Mouse (Mus musculus): Measurements from ENCODE around the gene Farp1. TPM values are rescaled to one million over a fixed set of nuclear protein-coding genes. Genes with fewer than 3 reads are reported as not detected.

Gene Farp1
- total RNA-seq, 1 experiment from 2014 or later: 0.38 TPM

- no peak for ATAC-seq (replicated peaks; ENCODE audit: insufficient number of reproducible peaks, low FRiP score, low TSS enrichment, poor library complexity, severe bottlenecking)
These were observed 64.1 kb downstream of the Farp1 start for GRCm38 (mm10) chr14:121099120-121099519.

DNA sequence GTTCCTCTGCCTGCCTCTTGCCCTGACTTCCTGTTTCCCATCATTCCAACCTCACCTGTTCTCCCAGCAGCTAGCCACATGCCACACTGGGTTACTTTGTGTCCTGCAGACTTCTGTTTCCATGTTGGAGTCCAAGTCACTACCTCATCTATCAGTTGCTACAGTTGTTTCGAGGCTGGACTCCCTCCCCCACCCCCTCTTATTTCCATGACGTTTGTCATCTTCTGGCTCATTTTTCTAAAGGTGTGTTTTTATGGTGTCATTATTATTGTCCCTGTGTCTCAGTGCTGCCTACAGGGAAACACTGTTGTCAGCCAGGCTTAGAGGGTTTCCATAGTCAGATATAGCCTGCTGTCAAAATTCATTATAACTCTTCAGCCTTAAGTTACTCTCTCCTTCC lies 64.9 kb downstream of the Farp1 start:
- ATAC-seq (replicated peaks; ENCODE audit: insufficient number of reproducible peaks, low FRiP score, low TSS enrichment, poor library complexity, severe bottlenecking): no peak

- no peak for ATAC-seq (replicated peaks; ENCODE audit: insufficient number of reproducible peaks, low FRiP score, low TSS enrichment, poor library complexity, severe bottlenecking)
These were observed 65.8 kb downstream of the Farp1 start for GRCm38 (mm10) chr14:121100829-121101228.

GRCm38 (mm10) chr14:121101531-121101930 lies 66.5 kb downstream of the Farp1 start:
- no peak for ATAC-seq (replicated peaks; ENCODE audit: insufficient number of reproducible peaks, low FRiP score, low TSS enrichment, poor library complexity, severe bottlenecking)

GRCm38 (mm10) chr14:121102599-121102998 lies 67.6 kb downstream of the Farp1 start:
- no peak for ATAC-seq (replicated peaks; ENCODE audit: insufficient number of reproducible peaks, low FRiP score, low TSS enrichment, poor library complexity, severe bottlenecking)

DNA sequence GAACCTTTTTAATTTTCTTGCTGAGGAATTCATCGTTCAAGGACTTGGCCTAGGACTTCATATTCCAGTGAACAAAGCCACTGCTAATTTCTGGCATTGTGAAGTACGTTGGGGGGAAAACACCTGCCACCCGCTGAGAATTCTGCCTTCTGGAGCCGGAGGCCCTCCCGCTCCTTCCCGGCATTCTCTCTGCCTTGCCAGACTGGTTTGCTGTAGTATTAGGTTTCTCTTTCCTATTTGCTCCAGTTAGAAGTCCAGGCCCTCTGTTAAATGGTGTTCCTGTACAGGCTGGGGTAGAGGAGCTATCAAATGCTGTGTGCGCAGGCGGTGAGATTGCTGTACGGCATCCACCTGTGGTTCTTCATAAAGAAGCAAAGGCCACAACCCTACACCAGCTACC lies 68.5 kb downstream of the Farp1 start:
- ATAC-seq (replicated peaks; ENCODE audit: insufficient number of reproducible peaks, low FRiP score, low TSS enrichment, poor library complexity, severe bottlenecking): no peak

DNA sequence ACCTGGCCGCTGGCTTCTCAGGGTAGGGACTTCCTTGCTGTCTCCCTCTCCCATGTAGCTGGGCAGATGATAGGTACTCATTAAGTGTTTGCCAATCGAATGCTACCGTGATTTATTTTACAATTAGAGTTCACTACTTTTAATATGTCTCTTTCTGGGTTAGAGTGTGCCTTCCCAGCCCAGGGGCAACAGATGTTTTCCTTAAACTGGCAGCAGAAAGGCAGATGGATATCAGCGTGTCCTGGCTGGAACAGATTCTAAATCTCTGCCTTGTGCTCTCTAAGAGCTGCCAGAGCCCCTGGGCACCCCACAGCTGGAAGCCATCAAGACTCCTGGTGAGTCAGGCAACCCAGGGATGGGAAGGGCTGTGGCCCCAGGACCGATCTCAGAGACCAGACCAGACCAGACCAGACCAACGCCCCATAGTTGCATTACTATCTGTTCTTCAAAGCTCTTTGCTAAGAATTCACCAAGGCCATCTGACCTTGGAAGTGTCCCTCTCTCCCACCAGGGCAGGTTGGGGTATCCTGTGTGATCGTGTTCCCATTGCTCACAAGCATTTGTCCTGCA lies 69.8 kb downstream of the Farp1 start:
- ATAC-seq (replicated peaks; ENCODE audit: insufficient number of reproducible peaks, low FRiP score, low TSS enrichment, poor library complexity, severe bottlenecking): no peak

GRCm38 (mm10) chr14:121106906-121107305 lies 71.9 kb downstream of the Farp1 start:
- no peak for ATAC-seq (replicated peaks; ENCODE audit: insufficient number of reproducible peaks, low FRiP score, low TSS enrichment, poor library complexity, severe bottlenecking)

GRCm38 (mm10) chr14:121107707-121108285 lies 72.8 kb downstream of the Farp1 start:
- no peak for ATAC-seq (replicated peaks; ENCODE audit: insufficient number of reproducible peaks, low FRiP score, low TSS enrichment, poor library complexity, severe bottlenecking)

DNA sequence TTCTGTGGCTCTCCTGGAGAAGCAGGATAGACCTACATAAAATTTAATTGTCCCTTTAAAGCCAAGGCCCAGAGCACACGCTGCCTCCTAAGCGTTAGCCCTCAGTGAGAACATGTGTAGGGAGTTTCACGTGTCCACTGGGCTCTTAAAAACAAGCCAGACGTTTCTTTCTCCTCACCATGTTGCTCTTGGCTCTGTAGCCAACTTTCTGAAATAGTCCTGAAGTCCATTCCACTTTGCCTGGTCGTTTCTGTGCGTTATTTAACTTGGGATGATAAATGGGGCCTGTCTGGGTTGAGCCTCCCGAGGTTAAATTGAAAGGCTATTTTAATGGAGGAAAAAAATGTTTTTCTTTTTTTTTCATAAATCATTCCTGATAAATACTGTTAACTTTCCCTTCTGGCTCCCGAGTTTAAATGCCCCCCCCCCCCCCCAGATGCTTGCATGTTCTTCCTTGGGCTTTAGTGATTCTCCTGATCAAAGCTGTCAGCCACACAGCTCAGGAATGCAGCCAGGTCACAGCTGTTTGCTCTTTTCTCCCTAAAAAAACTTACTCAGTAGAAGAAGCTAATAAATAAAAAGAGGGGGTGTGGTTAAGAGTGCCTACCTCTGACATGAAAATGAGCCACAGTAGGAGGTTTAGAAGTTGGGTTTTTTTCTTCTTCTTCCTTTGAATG lies 73.6 kb downstream of the Farp1 start:
- no peak for ATAC-seq (replicated peaks; ENCODE audit: insufficient number of reproducible peaks, low FRiP score, low TSS enrichment, poor library complexity, severe bottlenecking)

- no peak for ATAC-seq (replicated peaks; ENCODE audit: insufficient number of reproducible peaks, low FRiP score, low TSS enrichment, poor library complexity, severe bottlenecking)
These were observed 74.1 kb downstream of the Farp1 start for GRCm38 (mm10) chr14:121109116-121109504.

DNA sequence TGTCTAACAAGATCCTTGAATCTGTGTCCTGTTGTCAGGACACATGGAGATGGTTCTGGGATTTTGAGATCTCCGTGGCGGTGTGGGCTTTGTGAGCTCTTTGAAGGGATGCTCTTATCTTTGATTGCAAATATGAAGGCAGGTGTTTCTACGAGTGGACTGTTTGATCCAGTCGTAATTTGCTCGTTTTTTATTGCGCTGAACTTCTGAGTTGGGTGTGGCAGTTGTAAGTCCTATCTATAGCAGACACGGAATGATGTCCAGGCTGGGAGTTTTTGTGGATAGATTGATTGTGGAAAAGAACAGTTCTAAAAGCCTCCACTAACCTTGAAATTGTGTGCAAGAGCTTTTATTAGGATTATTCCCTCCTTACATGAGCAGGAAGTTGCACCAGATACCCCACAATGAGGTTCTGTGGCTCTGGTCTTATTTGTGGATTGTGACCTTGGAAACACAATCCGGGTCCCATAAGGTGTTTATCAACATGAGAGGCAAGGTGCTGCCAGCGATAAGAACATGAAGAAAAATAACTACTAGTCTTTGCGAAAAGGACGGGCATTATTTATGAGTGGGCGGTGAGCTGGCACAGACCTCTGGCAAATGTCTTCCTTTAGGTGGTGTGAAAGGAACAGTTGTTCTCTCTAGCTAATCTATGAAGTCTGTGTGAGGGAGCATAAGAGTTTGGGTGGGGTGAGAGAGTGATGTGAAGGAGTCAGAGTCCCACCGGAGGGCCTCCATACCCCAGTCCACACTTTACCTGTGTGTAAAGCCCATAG lies 75.7 kb downstream of the Farp1 start:
- no peak for ATAC-seq (replicated peaks; ENCODE audit: insufficient number of reproducible peaks, low FRiP score, low TSS enrichment, poor library complexity, severe bottlenecking)

- ATAC-seq (replicated peaks; ENCODE audit: insufficient number of reproducible peaks, low FRiP score, low TSS enrichment, poor library complexity, severe bottlenecking): no peak
These were observed 77.1 kb downstream of the Farp1 start for GRCm38 (mm10) chr14:121112061-121112460.

- no peak for ATAC-seq (replicated peaks; ENCODE audit: insufficient number of reproducible peaks, low FRiP score, low TSS enrichment, poor library complexity, severe bottlenecking)
These were observed 78.8 kb downstream of the Farp1 start for GRCm38 (mm10) chr14:121113785-121114184.

DNA sequence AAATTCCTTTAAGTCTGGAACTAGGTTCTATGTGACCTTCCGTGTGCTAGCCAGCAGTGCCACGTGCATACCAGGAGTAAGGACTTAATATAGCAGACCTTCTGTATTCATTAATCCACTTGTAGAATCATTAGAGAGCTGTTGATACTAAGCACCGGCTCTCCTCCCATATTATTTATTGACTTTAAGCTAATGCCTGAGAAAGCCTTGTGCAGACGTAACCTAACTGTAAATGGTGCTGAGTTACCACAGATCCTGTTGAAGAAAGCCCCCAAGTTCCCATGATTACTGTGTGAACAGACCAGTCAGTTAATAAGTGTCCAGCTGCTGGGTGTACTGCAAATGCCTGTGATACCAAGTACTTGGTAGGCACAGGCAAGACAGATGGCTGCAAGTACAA lies 81.7 kb downstream of the Farp1 start:
- no peak for ATAC-seq (replicated peaks; ENCODE audit: insufficient number of reproducible peaks, low FRiP score, low TSS enrichment, poor library complexity, severe bottlenecking)

- no peak for ATAC-seq (replicated peaks; ENCODE audit: insufficient number of reproducible peaks, low FRiP score, low TSS enrichment, poor library complexity, severe bottlenecking)
These were observed 83.9 kb downstream of the Farp1 start for GRCm38 (mm10) chr14:121118860-121119259.

DNA sequence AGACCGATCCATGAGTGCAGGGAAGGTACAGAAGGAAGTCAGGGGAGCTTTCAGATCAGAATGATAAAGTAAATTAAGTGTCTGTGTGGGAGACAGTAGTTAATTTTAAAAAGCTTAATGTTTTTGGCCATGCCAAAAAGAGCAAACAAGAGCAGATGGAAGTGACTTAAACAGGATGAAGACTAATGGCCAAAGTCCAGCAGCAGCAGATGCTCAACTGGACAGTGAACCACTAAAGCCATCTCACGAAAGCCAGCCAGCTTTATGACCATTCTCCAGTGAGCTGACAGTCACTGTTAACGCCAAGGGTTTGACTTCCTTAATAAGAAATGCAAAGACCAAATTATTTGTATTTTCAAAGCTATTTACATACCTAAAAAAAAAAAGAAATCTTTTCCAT lies 86.7 kb downstream of the Farp1 start:
- no peak for ATAC-seq (replicated peaks; ENCODE audit: insufficient number of reproducible peaks, low FRiP score, low TSS enrichment, poor library complexity, severe bottlenecking)

DNA sequence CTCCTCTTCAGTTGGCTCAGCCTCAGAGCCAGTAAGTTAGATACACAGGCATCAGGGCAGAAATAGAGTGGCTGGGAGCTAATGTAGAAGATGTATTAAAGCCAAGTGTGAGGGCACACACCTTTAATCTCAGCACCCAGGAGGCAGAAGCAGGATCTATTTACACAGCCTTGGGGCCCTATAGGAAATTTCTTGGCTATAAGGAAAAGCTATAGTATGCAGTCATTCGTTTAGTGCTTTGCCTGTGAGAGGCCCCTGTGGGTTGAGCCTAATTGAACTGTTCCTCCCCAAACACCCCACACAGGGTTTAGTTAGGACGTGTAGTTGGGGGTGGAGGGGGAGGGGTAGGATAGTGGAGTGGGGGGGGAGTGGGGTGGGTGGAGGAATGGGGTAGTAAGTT lies 87.9 kb downstream of the Farp1 start:
- ATAC-seq (replicated peaks; ENCODE audit: insufficient number of reproducible peaks, low FRiP score, low TSS enrichment, poor library complexity, severe bottlenecking): no peak

GRCm38 (mm10) chr14:121124409-121125010 lies 89.5 kb downstream of the Farp1 start:
- no peak for ATAC-seq (replicated peaks; ENCODE audit: insufficient number of reproducible peaks, low FRiP score, low TSS enrichment, poor library complexity, severe bottlenecking)
